Mouse (Mus musculus): ENCODE data around the gene 2210016L21Rik.
"Not testable (repeated sequence)": the region's sequence is repeated elsewhere in the genome, so short reads cannot be mapped to it uniquely, and the experiment has no call there.

Gene 2210016L21Rik

GRCm38 (mm10) chr5:114942074-114942765 lies at the start of gene 2210016L21Rik:
2210016L21Rik (plus strand) TSS chr5:114942158.
- peak; percentile 86 to 89 for DNase-seq

GRCm38 (mm10) chr5:114895542-114895941 lies 46.4 kb upstream of the 2210016L21Rik start:
- DNase-seq, result no peak

GRCm38 (mm10) chr5:114896688-114897373 lies 45.1 kb upstream of the 2210016L21Rik start, which contains the start of gene Oasl2:
Oasl2 (plus strand) TSS chr5:114896936.
- no peak for DNase-seq

GRCm38 (mm10) chr5:114897374-114897793 lies 44.6 kb upstream of the 2210016L21Rik start:
- DNase-seq, result no peak

GRCm38 (mm10) chr5:114898857-114899256 lies 43.1 kb upstream of the 2210016L21Rik start:
- DNase-seq, result no peak

GRCm38 (mm10) chr5:114902413-114902812 lies 39.5 kb upstream of the 2210016L21Rik start:
- peak; percentile 20 to 56 for DNase-seq

GRCm38 (mm10) chr5:114908598-114909305 lies 33.2 kb upstream of the 2210016L21Rik start:
- no peak for DNase-seq

GRCm38 (mm10) chr5:114913686-114914085 lies 28.3 kb upstream of the 2210016L21Rik start:
- no peak for DNase-seq

- no peak for DNase-seq
These were observed 27.1 kb upstream of the 2210016L21Rik start for GRCm38 (mm10) chr5:114914855-114915254.

- DNase-seq, result no peak
These were observed 26.1 kb upstream of the 2210016L21Rik start for GRCm38 (mm10) chr5:114915854-114916253.

- no peak for DNase-seq
These were observed 25.2 kb upstream of the 2210016L21Rik start for GRCm38 (mm10) chr5:114916777-114917176.

GRCm38 (mm10) chr5:114917357-114917756 lies 24.6 kb upstream of the 2210016L21Rik start:
- not testable (repeated sequence) for DNase-seq

GRCm38 (mm10) chr5:114921551-114922365 lies 20.2 kb upstream of the 2210016L21Rik start:
- no peak for DNase-seq

- DNase-seq, result no peak
These were observed 19.6 kb upstream of the 2210016L21Rik start for GRCm38 (mm10) chr5:114922366-114922731.

GRCm38 (mm10) chr5:114922998-114923473 lies 18.9 kb upstream of the 2210016L21Rik start, which contains the start of gene Oasl1:
Oasl1 (plus strand) TSS chr5:114923240.
- peak; percentile 32 to 47 for DNase-seq

- no peak for DNase-seq
These were observed 15.7 kb upstream of the 2210016L21Rik start for GRCm38 (mm10) chr5:114926153-114926684.

- no peak for DNase-seq
These were observed 15.2 kb upstream of the 2210016L21Rik start for GRCm38 (mm10) chr5:114926753-114927152.

GRCm38 (mm10) chr5:114931626-114932025 lies 10.3 kb upstream of the 2210016L21Rik start:
- DNase-seq, result no peak

- DNase-seq, result no peak
These were observed 8.8 kb upstream of the 2210016L21Rik start for GRCm38 (mm10) chr5:114933206-114933605.

GRCm38 (mm10) chr5:114935838-114936237 lies 6.1 kb upstream of the 2210016L21Rik start:
- DNase-seq, result no peak

GRCm38 (mm10) chr5:114941138-114941537 lies 820 bp upstream of the 2210016L21Rik start:
- peak in 1 of 2 experiments; percentile 33 for DNase-seq

- DNase-seq, result no peak
These were observed 790 bp downstream of the 2210016L21Rik start for GRCm38 (mm10) chr5:114942766-114943130.

Measured in cerebellum, postnatal 25 days (tissue).